ENCODE assay signal across 22 mouse cellular contexts in the genomic region with DNA sequence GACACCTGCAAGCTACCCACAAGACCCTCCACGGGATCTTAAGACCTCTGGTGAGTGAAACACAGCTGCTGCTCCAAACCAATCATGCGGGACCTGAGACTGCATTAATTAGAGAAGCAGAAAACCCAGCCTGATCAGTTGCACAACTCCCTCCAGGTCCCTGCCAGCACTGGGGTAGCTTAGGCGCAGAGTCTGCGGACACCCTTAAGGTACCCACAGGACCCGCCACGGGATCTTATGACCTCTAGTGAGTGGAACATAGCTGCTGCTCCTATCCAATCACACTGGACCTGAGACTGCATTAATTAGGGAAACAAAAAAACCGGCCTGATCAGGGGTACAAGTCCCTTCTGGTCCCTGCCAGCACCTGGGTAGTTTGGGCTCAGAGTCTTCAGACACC.
A peak's percentile ranks its signal among the peaks of the same experiment; 100 is the strongest.
DNase-seq lines count a peak whose midpoint lies in the region; ATAC-seq and TF ChIP-seq lines count a peak whose summit lies in the region.
"Had no signal": no experiment of that assay in that cellular context is flagged by ENCODE, and none has a peak within 500 bp of the region (broad histone marks: within the 10 kb centered on the region; RNA-seq: fewer than 3 reads in every experiment).

No protein-coding gene starts in this region.

- no peak overlapping the region for H3K27ac ChIP-seq in kidney, embryonic 15.5 days
- no peak overlapping the region for H3K27ac ChIP-seq in midbrain, embryonic 12.5 days (replicated peaks)
- H3K27ac ChIP-seq in midbrain, embryonic 14.5 days (replicated peaks; ENCODE audit: low read depth, low read length) = no peak overlapping the region
- no peak overlapping the region for H3K27ac ChIP-seq in testis, adult 2 months (ENCODE audit: control insufficient read depth, insufficient read depth, low read depth, low read length)
- H3K27ac ChIP-seq: embryonic facial prominence, embryonic 13.5 days; embryonic facial prominence, embryonic 15.5 days; forebrain, embryonic 10.5 days; forebrain, embryonic 12.5 days had no signal

- no peak for DNase-seq in kidney, postnatal 36 days
- DNase-seq in midbrain, embryonic 14.5 days = no peak
- no peak for DNase-seq in testis, postnatal 10 days (ENCODE audit: low spot score)
- DNase-seq: adrenal gland, adult 2 months; adrenal gland, postnatal 10 days; adrenal gland, postnatal 25 days; cerebellum, adult 11 months; cerebellum, adult 18-20 months; cerebellum, adult 8-10 months; cerebellum, adult 9-11 months; cerebellum, postnatal 14 days; cerebellum, postnatal 36 days; embryo, embryonic 11 days had no signal

- 82% methylated on average over 7 of the region's 7 CpGs for WGBS in kidney, embryonic 15.5 days
- 84% methylated on average over 7 of the region's 7 CpGs for WGBS in midbrain, embryonic 12.5 days
- 89% methylated on average over 7 of the region's 7 CpGs for WGBS in midbrain, embryonic 14.5 days

- TF ChIP-seq CTCF in testis, adult 2 months (IDR thresholded peaks at IDR 0.05; ENCODE audit: control insufficient read depth, insufficient read depth, insufficient replicate concordance, low read depth, low read length) = no peak

- no peaks in the 10 kb centered on the region for H3K9me3 ChIP-seq in kidney, embryonic 15.5 days (replicated peaks)
- no peaks in the 10 kb centered on the region for H3K9me3 ChIP-seq in midbrain, embryonic 12.5 days
- H3K9me3 ChIP-seq in midbrain, embryonic 14.5 days (ENCODE audit: control insufficient read depth, low read length) = no peaks in the 10 kb centered on the region
- H3K9me3 ChIP-seq: embryonic facial prominence, embryonic 13.5 days; embryonic facial prominence, embryonic 15.5 days; forebrain, embryonic 12.5 days had no signal

- no peaks in the 10 kb centered on the region for H3K4me1 ChIP-seq in kidney, embryonic 15.5 days
- no peaks in the 10 kb centered on the region for H3K4me1 ChIP-seq in midbrain, embryonic 12.5 days
- no peaks in the 10 kb centered on the region for H3K4me1 ChIP-seq in midbrain, embryonic 14.5 days (ENCODE audit: control insufficient read depth, insufficient read depth, low read length)
- no peaks in the 10 kb centered on the region for H3K4me1 ChIP-seq in testis, adult 2 months (ENCODE audit: control insufficient read depth, insufficient read depth, low read length)
- H3K4me1 ChIP-seq: embryonic facial prominence, embryonic 13.5 days; embryonic facial prominence, embryonic 15.5 days; forebrain, embryonic 10.5 days; forebrain, embryonic 12.5 days had no signal

- no peak overlapping the region for H3K4me2 ChIP-seq in kidney, embryonic 15.5 days
- H3K4me2 ChIP-seq in midbrain, embryonic 12.5 days (replicated peaks) = no peak overlapping the region
- no peak overlapping the region for H3K4me2 ChIP-seq in midbrain, embryonic 14.5 days (ENCODE audit: low read length)
- H3K4me2 ChIP-seq: embryonic facial prominence, embryonic 13.5 days; embryonic facial prominence, embryonic 15.5 days; forebrain, embryonic 12.5 days had no signal

- ATAC-seq in kidney, embryonic 15.5 days (replicated peaks; ENCODE audit: low FRiP score) = peak; percentile 33; the same call in 1 of the 2 replicates
- ATAC-seq in midbrain, embryonic 12.5 days (ENCODE audit: low FRiP score, low read depth) = peak; percentile 58
- no peak for ATAC-seq in midbrain, embryonic 14.5 days (ENCODE audit: low FRiP score, low TSS enrichment)
- ATAC-seq: forebrain, embryonic 14.5 days had no signal

- no peaks in the 10 kb centered on the region for H3K36me3 ChIP-seq in kidney, embryonic 15.5 days
- no peaks in the 10 kb centered on the region for H3K36me3 ChIP-seq in midbrain, embryonic 12.5 days
- no peaks in the 10 kb centered on the region for H3K36me3 ChIP-seq in midbrain, embryonic 14.5 days (ENCODE audit: control insufficient read depth, insufficient read depth, low read length)
- no peaks in the 10 kb centered on the region for H3K36me3 ChIP-seq in testis, adult 2 months (ENCODE audit: control insufficient read depth, insufficient read depth, low read length)
- H3K36me3 ChIP-seq: embryonic facial prominence, embryonic 13.5 days; embryonic facial prominence, embryonic 15.5 days; forebrain, embryonic 10.5 days; forebrain, embryonic 12.5 days had no signal

- no peaks in the 10 kb centered on the region for H3K27me3 ChIP-seq in kidney, embryonic 15.5 days
- H3K27me3 ChIP-seq in midbrain, embryonic 12.5 days = no peaks in the 10 kb centered on the region
- H3K27me3 ChIP-seq in midbrain, embryonic 14.5 days (ENCODE audit: control insufficient read depth, insufficient read depth, low read length) = no peaks in the 10 kb centered on the region
- H3K27me3 ChIP-seq in testis, adult 2 months (ENCODE audit: control insufficient read depth, insufficient read depth, low read length) = no peaks in the 10 kb centered on the region
- H3K27me3 ChIP-seq: embryonic facial prominence, embryonic 13.5 days; embryonic facial prominence, embryonic 15.5 days; forebrain, embryonic 12.5 days had no signal

- no peak overlapping the region for H3K9ac ChIP-seq in kidney, embryonic 15.5 days
- no peak overlapping the region for H3K9ac ChIP-seq in midbrain, embryonic 12.5 days (replicated peaks)
- no peak overlapping the region for H3K9ac ChIP-seq in midbrain, embryonic 14.5 days (replicated peaks; ENCODE audit: low read length)
- H3K9ac ChIP-seq: embryonic facial prominence, embryonic 13.5 days; embryonic facial prominence, embryonic 15.5 days; forebrain, embryonic 12.5 days had no signal

- H3K4me3 ChIP-seq in kidney, embryonic 15.5 days (replicated peaks) = no peak overlapping the region
- no peak overlapping the region for H3K4me3 ChIP-seq in midbrain, embryonic 12.5 days
- no peak overlapping the region for H3K4me3 ChIP-seq in midbrain, embryonic 14.5 days (replicated peaks; ENCODE audit: low read depth, low read length)
- peak overlapping the region; percentile 2 for H3K4me3 ChIP-seq in testis, adult 2 months (ENCODE audit: control insufficient read depth, low read depth, low read length)
- H3K4me3 ChIP-seq: embryonic facial prominence, embryonic 13.5 days; embryonic facial prominence, embryonic 15.5 days; erythroblast, embryonic 14.5 days; forebrain, embryonic 10.5 days; forebrain, embryonic 12.5 days had no signal

- TF ChIP-seq POLR2A in testis, adult 2 months (IDR thresholded peaks at IDR 0.05; ENCODE audit: control insufficient read depth, low read depth, low read length) = no peak
